Mouse (Mus musculus) liver, adult 2 months (tissue): ENCODE data around the gene Tsfm. TPM values are rescaled to one million over a fixed set of nuclear protein-coding genes. Genes with fewer than 3 reads are reported as not detected.

Experiments used
- DNase-seq: peaks from one replicate; pipeline ENCODE4 v3.0.0-alpha.2; 2011; ENCODE audit warnings: low read depth, low spot score; ENCODE audit errors: extremely low read depth
- H3K27ac ChIP-seq: fragments of 200-500 bp; replicated peaks from 2 replicates; pipeline ENCODE4 v1.5.1; 2012; ENCODE audit warnings: low read depth, mild to moderate bottlenecking, control low read depth, inconsistent platforms, low read length; ENCODE audit not compliant: insufficient read depth
- H3K27me3 ChIP-seq: fragments of 200-500 bp; 2 replicates; pipeline ENCODE4 v1.6.1; 2012; ENCODE audit warnings: mild to moderate bottlenecking, moderate library complexity, low read length, inconsistent platforms; ENCODE audit not compliant: control insufficient read depth, insufficient read depth
- H3K36me3 ChIP-seq: fragments of 200-500 bp; 2 replicates; pipeline ENCODE4 v1.6.1; 2012; ENCODE audit warnings: low read length, inconsistent platforms; ENCODE audit not compliant: control insufficient read depth, insufficient read depth
- H3K4me1 ChIP-seq: fragments of 200-500 bp; 2 replicates; pipeline ENCODE4 v1.6.1; 2011; ENCODE audit warnings: low read length; ENCODE audit not compliant: control insufficient read depth, insufficient read depth
- H3K4me3 ChIP-seq: fragments of 200-500 bp; 2 replicates; pipeline ENCODE4 v1.5.1; 2011; ENCODE audit warnings: low read depth, mild to moderate bottlenecking, control low read depth, low read length, moderate library complexity; ENCODE audit not compliant: insufficient read depth
- H3K79me2 ChIP-seq: fragments of 200-500 bp; 2 replicates; pipeline ENCODE4 v1.6.1; 2012; ENCODE audit warnings: inconsistent platforms, mild to moderate bottlenecking, low read length, moderate library complexity; ENCODE audit not compliant: control insufficient read depth, insufficient read depth
- H3K9ac ChIP-seq: fragments of 200-500 bp; 2 replicates; pipeline ENCODE4 v1.6.1; 2012; ENCODE audit warnings: low read depth, mild to moderate bottlenecking, control low read depth, inconsistent platforms, low read length
- CTCF ChIP-seq: fragments of 200-500 bp; IDR thresholded peaks from 2 replicates; pipeline ENCODE4 v1.5.1; 2011; ENCODE audit warnings: low read depth, low read length, control low read depth
- POLR2A ChIP-seq: fragments of 200-500 bp; IDR thresholded peaks from 2 replicates; pipeline ENCODE4 v1.6.1; 2011; ENCODE audit warnings: low read length, control low read depth; ENCODE audit not compliant: insufficient read depth; ENCODE audit errors: extremely low read depth
- WGBS: fragments of 180-500 bp; shearing (Covaris S2); methylation state at CpG from one replicate; pipeline ENCODE4 v1.1.7; 2018; 5-methylcytosine and 5-hydroxymethylcytosine counted together
- polyA plus RNA-seq: library from polyadenylated mRNA; depleted of rRNA; stranded (reverse); fragments of >200 nt; gene quantifications from 2 replicates; pipeline ENCODE4 v1.2.3, GENCODE M21; 2012; rRNA removed
- total RNA-seq: library from RNA; depleted of rRNA; stranded (reverse); fragments of >200 nt; gene quantifications from 2 replicates; pipeline ENCODE4 v1.2.3, GENCODE M21; 2014; rRNA removed

Tsfm gene
- total and polyA plus RNA-seq, 2 experiments, result 17.4 to 21.6 TPM

- no peak for DNase-seq
- Histone ChIP-seq H3K4me1 (peaks cover 4% of the 10 kb centered on the region; the same call in 1 of the 2 replicates), H3K27ac (no peak overlapping the region), H3K79me2 (no peaks in the 10 kb centered on the region), H3K36me3 (no peaks in the 10 kb centered on the region), H3K27me3 (no peaks in the 10 kb centered on the region), H3K4me3 (no peak overlapping the region), H3K9ac (no peak overlapping the region)
- WGBS, result 43% methylated on average over 15 of the region's 15 CpGs
- TF ChIP-seq POLR2A (no peak), CTCF (no peak)
Measured at GRCm38 (mm10) chr10:126962271-126962965, 68.2 kb downstream of the Tsfm start.

- TF ChIP-seq POLR2A (no peak), CTCF (no peak)
- Histone ChIP-seq H3K9ac (no peak overlapping the region), H3K27me3 (no peaks in the 10 kb centered on the region), H3K36me3 (no peaks in the 10 kb centered on the region), H3K4me1 (peaks cover 4% of the 10 kb centered on the region; the same call in 1 of the 2 replicates), H3K4me3 (no peak overlapping the region), H3K27ac (no peak overlapping the region), H3K79me2 (no peaks in the 10 kb centered on the region)
- 74% methylated on average over 10 of the region's 10 CpGs for WGBS
- DNase-seq, result no peak
Measured at GRCm38 (mm10) chr10:126961757-126962156, 68.9 kb downstream of the Tsfm start.

Other genes starting within 250 kb of the Tsfm start
- 5.9 and 8.3 TPM in 2 replicates for gene Atp23, start 129.5 kb downstream of the Tsfm start, total RNA-seq
- 5.5 and 6.4 TPM in 2 replicates for gene Atp23, start 129.5 kb downstream of the Tsfm start, polyA plus RNA-seq
- 18.4 and 25.7 TPM in 2 replicates for gene Ctdsp2, start 52.1 kb downstream of the Tsfm start, total RNA-seq
- 23.1 and 29.3 TPM in 2 replicates for gene Ctdsp2, start 52.1 kb downstream of the Tsfm start, polyA plus RNA-seq
- 0.09 and 0.20 TPM in 2 replicates for gene Avil, start 30.1 kb downstream of the Tsfm start, total RNA-seq
- gene Avil, start 30.1 kb downstream of the Tsfm start, polyA plus RNA-seq, result 0.06 TPM in 1 of 2 replicates, not detected in the other
- gene Mettl1, start 10.6 kb upstream of the Tsfm start, total RNA-seq, result 5.2 and 6.1 TPM in 2 replicates
- gene Mettl1, start 10.6 kb upstream of the Tsfm start, polyA plus RNA-seq, result 9.1 and 17.9 TPM in 2 replicates
- gene Eef1akmt3, start 10.7 kb upstream of the Tsfm start, total RNA-seq, result not detected in 2 replicates
- 0.09 TPM in 1 of 2 replicates, not detected in the other for gene Eef1akmt3, start 10.7 kb upstream of the Tsfm start, polyA plus RNA-seq
- not detected in 2 replicates for gene Cyp27b1, start 17.4 kb upstream of the Tsfm start, total RNA-seq
- 0.05 TPM in 2 replicates for gene Cyp27b1, start 17.4 kb upstream of the Tsfm start, polyA plus RNA-seq
- 0.09 and 0.34 TPM in 2 replicates for gene March9, start 29.3 kb upstream of the Tsfm start, total RNA-seq
- 0.44 and 0.52 TPM in 2 replicates for gene March9, start 29.3 kb upstream of the Tsfm start, polyA plus RNA-seq
- gene Cdk4, start 32.7 kb upstream of the Tsfm start, total RNA-seq, result 37.9 and 41.3 TPM in 2 replicates
- gene Cdk4, start 32.7 kb upstream of the Tsfm start, polyA plus RNA-seq, result 54.3 and 58.7 TPM in 2 replicates
- gene Tspan31, start 39.4 kb upstream of the Tsfm start, total RNA-seq, result 269 and 278 TPM in 2 replicates
- gene Tspan31, start 39.4 kb upstream of the Tsfm start, polyA plus RNA-seq, result 268 and 298 TPM in 2 replicates
- 0.28 and 0.81 TPM in 2 replicates for gene Agap2, start 44.4 kb upstream of the Tsfm start, total RNA-seq
- gene Agap2, start 44.4 kb upstream of the Tsfm start, polyA plus RNA-seq, result 0.44 and 0.55 TPM in 2 replicates
- gene Os9, start 90.3 kb upstream of the Tsfm start, total RNA-seq, result 130 TPM in 2 replicates
- gene Os9, start 90.3 kb upstream of the Tsfm start, polyA plus RNA-seq, result 128 and 130 TPM in 2 replicates
- gene B4galnt1, start 134.4 kb upstream of the Tsfm start, total RNA-seq, result 21.9 and 36.3 TPM in 2 replicates
- 85.0 and 89.8 TPM in 2 replicates for gene B4galnt1, start 134.4 kb upstream of the Tsfm start, polyA plus RNA-seq
- 1.3 and 3.1 TPM in 2 replicates for gene Slc26a10, start 149.8 kb upstream of the Tsfm start, total RNA-seq
- gene Slc26a10, start 149.8 kb upstream of the Tsfm start, polyA plus RNA-seq, result 4.1 and 5.8 TPM in 2 replicates
- 0.83 and 0.87 TPM in 2 replicates for gene Arhgef25, start 159.2 kb upstream of the Tsfm start, total RNA-seq
- gene Arhgef25, start 159.2 kb upstream of the Tsfm start, polyA plus RNA-seq, result 0.91 and 1.4 TPM in 2 replicates
- gene Dtx3, start 164.9 kb upstream of the Tsfm start, total RNA-seq, result 1.5 and 1.8 TPM in 2 replicates
- 5.2 and 10.0 TPM in 2 replicates for gene Dtx3, start 164.9 kb upstream of the Tsfm start, polyA plus RNA-seq
- 8.9 and 10.7 TPM in 2 replicates for gene Pip4k2c, start 180.7 kb upstream of the Tsfm start, total RNA-seq
- gene Pip4k2c, start 180.7 kb upstream of the Tsfm start, polyA plus RNA-seq, result 13.0 and 13.9 TPM in 2 replicates
- 0.55 and 0.74 TPM in 2 replicates for gene Kif5a, start 232.5 kb upstream of the Tsfm start, total RNA-seq
- gene Kif5a, start 232.5 kb upstream of the Tsfm start, polyA plus RNA-seq, result 5.0 and 10.7 TPM in 2 replicates
- 71.3 and 78.5 TPM in 2 replicates for gene Dctn2, start 235.5 kb upstream of the Tsfm start, total RNA-seq
- 122 and 132 TPM in 2 replicates for gene Dctn2, start 235.5 kb upstream of the Tsfm start, polyA plus RNA-seq